Mouse (Mus musculus): ENCODE data around the gene Shank2.

GRCm38 (mm10) chr7:144421478-144421877, 419.8 kb downstream of the Shank2 start:
- TF ChIP-seq CTCF (IDR thresholded peaks at IDR 0.05; ENCODE audit: low read depth) (no peak), EP300 (IDR thresholded peaks at IDR 0.05; ENCODE audit: low read depth) (no peak)

Data from liver, postnatal 0 days (tissue).